Mouse (Mus musculus): ENCODE results near the gene Rita1.

The Rita1 gene

DNA sequence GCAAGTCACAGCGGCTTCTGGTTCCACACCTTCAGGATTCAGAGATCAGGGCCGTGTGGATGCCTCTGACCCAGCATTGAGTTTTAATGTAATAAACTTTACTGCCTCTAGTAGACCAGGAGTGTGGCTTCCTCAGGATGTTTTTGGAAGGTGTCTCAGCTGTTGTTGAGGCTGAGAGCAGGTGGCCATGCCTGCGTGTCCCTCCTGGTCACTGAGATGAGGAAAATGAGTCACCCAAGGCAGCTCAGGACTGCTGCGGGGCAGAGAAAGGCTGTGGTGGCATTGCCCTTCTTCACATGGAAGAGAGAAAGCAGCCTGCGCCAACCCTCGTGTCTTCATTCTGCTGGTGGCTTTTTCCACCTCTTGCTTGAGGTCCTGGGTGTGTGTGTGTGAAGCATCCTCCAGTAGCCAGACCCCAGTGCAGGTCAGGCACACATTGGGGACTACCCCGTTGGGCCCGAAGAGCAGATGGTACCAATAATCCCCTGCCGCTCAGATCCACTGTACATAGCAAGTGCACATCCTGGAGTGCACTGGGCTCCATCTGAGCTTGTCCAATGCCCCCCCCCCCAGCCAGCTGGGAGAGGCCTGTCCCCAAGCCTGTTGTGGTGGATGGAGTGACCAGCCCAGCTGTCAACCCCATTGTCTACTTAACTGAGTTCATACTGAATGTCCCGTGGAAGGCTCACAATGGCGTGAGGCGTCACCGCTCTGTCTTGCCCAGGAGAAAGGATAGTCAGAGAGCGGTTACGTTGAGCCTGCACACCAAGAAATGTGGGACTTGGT, 15.3 kb upstream of the Rita1 start:
- no peak for DNase-seq (ENCODE audit: low read depth, low spot score)

DNA sequence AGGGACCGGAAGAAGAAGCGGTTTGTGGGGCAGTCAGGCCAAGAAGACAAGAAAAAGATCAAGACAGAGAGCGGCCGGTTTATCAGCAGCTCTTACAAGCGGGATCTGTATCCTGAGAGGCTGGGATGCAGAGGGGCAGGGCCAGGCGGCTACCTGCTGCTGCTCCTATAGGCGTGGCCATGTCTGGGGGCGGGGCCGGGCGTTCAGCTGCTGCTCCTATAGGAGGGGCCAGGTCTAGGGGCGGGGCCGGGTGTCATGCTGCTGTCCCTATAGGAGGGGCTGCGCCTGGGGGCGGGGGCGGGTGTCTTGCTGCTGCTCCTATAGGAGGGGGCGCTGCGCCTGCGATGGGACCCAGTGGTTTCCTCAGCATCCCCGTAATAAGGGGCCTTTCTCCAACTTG, 14.0 kb upstream of the Rita1 start:
- no peak for DNase-seq (ENCODE audit: low read depth, low spot score)

DNA sequence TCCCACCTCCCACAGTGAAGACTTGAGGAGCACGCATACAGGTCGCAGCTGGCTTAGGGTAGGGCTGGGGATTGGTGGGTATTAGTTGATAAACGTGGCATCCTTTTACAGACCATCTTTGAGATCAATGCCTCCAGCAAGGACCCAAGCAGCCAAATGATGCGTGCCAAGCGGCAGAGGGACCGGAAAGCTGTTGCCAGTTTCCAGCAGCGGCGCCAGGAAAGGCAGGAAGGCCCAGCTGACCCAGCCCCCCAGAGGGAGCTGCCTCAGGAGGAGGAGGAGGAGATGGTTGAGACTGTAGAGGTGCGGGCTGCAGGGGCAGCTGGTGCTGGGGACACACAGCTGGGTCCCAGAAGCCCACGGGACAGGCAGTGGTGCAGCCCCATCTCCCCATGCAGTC, 12.0 kb upstream of the Rita1 start:
- DNase-seq (ENCODE audit: low read depth, low spot score): no peak

DNA sequence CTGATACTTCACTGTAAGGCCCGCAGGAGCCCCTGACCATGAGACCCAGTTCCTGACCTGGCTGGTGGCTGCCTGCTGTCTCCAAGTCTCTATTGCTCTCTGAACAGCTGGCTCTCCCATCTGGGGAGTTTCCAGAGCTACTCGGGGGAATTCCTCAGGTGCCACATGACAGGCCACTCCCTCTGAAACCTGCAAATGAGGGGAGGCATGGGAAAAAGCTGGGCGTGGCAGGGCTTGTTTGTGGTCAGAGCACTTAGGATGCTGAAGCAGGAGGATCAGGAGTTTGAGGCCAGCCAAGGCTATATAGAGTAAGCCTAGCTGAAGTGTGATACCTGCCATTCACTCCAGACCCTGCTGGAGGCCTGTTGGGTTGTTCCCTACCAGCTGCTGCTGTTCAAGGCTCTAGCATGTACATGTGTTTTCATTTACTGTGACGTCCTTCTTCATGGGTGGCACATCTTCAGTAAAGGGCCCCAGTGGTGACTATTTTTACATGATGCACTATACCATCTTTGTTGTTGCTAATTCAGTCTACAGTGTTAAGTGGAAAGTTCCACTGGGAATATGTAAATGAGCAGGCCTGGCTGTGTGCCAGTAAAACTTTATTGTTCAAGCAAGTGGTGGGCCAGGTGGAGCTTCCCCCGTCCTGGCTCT, 9.9 kb upstream of the Rita1 start:
- DNase-seq (ENCODE audit: low read depth, low spot score): no peak

GRCm38 (mm10) chr5:120621846-120622197, 9.4 kb upstream of the Rita1 start:
- DNase-seq (ENCODE audit: low read depth, low spot score): no peak

DNA sequence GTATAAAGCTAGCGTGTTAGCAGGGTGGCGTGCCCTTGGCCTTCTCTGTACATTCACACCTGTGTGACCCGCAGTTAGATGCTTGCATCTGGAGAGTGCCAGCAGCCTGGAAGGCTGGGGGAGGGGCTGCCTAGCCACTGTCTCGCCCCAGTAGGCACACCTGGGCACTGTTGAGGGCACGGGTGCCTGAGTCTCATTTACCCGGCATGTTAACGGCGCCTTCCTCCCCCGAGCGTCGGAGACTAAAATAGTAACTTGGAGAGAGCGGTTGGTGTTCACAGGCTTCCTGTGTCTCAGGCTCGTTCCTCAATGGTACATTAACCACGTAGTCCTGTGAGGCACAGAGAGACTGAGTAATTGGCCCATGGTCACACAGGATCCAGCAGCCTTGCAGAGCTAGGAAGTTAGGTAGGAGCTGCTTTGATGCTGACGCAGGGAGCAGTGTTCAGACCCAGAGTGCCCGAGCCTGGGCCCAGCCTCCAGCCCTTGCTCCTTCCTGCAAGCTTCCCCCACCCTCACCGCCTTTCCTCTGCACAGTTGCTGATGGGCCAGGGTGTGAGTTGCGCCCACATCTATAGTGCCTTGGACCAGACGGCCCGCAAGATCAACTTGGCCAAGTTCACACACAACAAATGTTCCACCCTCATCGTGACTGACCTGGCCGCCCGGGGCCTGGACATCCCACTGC, 8.8 kb upstream of the Rita1 start:
- no peak for DNase-seq (ENCODE audit: low read depth, low spot score)

DNA sequence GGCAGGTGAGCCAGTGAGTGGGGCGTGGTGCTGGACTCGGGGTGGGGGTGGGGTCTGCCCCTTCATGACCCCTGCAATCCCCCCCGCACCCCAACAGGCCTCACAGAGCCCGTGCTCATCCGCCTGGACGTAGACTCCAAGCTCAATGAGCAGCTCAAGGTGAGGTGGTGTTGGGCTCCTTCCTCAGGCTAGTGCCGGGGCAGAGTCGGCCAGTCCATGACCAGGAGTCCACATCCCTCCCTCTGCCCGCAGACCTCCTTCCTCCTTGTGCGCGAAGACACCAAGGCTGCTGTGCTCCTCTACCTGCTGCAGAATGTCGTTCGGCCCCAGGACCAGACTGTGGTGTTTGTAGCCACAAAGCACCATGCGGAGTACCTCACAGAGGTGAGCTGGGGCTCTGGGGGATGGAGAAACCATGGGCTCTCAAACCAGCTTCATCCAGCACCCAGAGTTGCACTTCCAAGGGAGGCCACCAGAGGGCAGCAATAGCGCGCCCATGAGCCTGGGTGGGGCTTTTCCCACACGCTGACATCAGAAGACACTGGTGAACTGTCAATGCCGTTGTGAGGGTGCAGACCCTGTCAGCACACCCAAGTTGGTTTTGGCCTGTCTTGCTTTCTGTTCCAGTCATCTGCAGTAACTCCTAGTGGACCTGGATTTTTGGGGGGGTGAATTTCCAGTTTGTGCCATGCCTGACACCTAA, 8.1 kb upstream of the Rita1 start:
- peak; percentile 65 for DNase-seq (ENCODE audit: low read depth, low spot score)

- DNase-seq (ENCODE audit: low read depth, low spot score): peak; percentile 50
These were observed 6.8 kb upstream of the Rita1 start for GRCm38 (mm10) chr5:120619201-120619600.

DNA sequence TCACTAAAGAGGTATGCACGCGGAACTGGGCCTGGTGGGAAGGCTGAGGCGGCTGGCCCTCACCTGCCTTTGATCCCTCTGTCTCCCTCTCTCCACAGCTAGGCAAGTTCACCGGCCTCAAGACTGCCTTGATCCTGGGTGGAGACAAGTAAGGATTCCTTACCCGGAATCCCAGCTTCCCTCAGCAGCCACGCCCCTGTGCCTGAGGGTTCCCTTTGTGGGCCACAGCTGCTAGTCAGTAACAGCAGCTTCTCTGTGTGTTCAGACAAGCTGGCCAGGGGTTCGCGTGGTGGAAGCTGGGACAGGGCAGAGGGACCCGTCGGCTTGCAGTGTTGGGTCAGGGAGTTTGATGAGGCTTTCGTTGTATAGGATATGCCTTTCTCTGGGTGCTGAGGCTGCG, 6.4 kb upstream of the Rita1 start:
- DNase-seq (ENCODE audit: low read depth, low spot score): no peak

DNA sequence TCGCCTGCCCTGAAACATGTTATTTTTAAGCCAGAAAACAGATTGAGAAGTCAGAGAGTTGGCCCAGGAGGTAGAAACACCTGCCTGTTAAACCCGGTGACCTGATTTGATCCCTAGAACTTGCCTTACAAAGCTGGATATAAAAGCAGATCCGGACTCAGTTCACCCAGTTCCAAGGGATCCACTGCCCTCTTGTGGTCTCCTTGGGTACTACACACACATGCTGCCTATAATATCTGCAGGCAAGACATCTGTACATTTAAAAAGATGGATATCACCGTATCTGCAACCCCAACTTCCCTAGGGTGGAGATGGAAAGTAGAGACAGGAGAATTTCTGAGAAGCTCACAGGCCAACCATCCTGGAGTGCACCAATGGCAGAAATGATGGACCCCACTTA, 3.5 kb upstream of the Rita1 start:
- DNase-seq (ENCODE audit: low read depth, low spot score): no peak

GRCm38 (mm10) chr5:120612822-120613604, 624 bp upstream of the Rita1 start:
- DNase-seq (ENCODE audit: low read depth, low spot score): peak; percentile 100

- no peak for DNase-seq (ENCODE audit: low read depth, low spot score)
These were observed 973 bp downstream of the Rita1 start for GRCm38 (mm10) chr5:120611416-120611815.

GRCm38 (mm10) chr5:120610906-120611305, 1.5 kb downstream of the Rita1 start:
- no peak for DNase-seq (ENCODE audit: low read depth, low spot score)

DNA sequence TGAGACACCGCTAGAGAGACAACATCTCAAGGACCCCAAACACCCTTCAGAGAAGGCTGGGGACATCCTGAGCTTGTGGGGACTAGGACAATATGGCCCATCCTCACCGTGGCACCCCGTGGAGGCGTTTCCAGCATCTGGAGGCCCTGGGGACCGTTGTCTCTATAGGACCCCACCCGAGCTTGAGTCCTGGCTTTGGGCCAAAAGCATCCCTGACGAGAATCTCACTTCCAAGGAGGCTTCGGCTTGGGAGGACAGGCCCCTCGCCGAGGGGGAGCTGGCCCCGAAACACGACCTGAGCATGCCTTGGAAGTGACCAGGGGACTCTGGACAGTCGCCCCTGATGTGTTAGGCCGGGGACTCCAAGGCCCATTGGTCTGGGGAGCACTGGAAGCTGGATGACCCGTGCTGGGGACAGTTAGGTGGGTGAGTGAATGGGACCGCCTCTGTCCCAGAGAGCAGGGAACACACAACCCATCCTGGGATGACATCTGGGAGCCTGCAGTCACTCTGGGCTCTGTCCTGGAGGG, 3.1 kb downstream of the Rita1 start:
- DNase-seq (ENCODE audit: low read depth, low spot score): no peak

- DNase-seq (ENCODE audit: low read depth, low spot score): no peak
These were observed 5.1 kb downstream of the Rita1 start for GRCm38 (mm10) chr5:120607335-120607734.

- DNase-seq (ENCODE audit: low read depth, low spot score): no peak
These were observed 5.7 kb downstream of the Rita1 start for GRCm38 (mm10) chr5:120606590-120607200.

GRCm38 (mm10) chr5:120605688-120606087, 6.7 kb downstream of the Rita1 start:
- DNase-seq (ENCODE audit: low read depth, low spot score): peak; percentile 91

- no peak for DNase-seq (ENCODE audit: low read depth, low spot score)
These were observed 7.1 kb downstream of the Rita1 start for GRCm38 (mm10) chr5:120605241-120605661.

- DNase-seq (ENCODE audit: low read depth, low spot score): peak; percentile 76
These were observed 7.5 kb downstream of the Rita1 start for GRCm38 (mm10) chr5:120604839-120605238.

DNA sequence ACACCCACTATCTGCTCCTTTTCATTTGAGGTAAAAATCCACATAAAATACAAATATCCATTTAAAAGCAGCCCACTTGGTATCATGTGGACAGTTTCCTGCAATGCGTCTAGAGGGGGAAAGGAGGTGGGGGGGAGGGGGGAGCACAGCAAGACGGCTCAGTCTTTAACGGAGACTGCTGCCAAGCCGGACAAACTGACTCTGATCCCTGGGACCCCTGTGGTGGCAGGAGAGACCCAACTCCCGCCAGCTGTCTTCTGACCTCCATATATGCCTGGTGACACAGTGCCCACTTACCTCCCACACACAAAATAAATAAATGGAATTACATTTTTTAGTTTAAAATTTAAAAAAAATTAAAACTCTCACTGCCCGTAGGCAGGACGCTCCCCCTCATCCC, 8.9 kb downstream of the Rita1 start:
- DNase-seq (ENCODE audit: low read depth, low spot score): no peak

DNA sequence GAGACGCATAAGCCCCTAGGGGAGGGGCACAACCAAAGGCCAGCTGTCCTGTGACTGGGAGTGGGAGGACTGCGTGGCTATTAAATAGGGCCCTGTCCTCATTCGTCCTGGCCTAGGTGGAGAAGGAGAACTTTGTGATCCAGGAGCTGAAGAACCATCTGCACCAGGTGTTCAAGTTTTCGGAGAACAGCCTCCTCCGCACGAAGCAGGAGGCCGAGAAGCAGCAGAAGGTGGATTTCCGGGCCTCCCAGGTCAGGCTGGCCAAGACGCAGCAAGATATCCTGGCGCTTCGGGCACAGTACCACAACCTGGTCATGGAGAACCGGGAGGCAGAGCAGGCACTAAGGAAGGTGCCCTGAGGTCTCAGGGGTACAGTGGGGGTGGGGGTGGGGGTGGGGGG, 10.2 kb downstream of the Rita1 start:
- DNase-seq (ENCODE audit: low read depth, low spot score): no peak

Data from c-Kit-negative CD71-positive TER-119-positive erythroid progenitor cells, embryonic 14.5 days (primary cell).